Mouse (Mus musculus): ENCODE data around the gene Gnaq.

- no peak for TF ChIP-seq CTCF (IDR thresholded peaks at IDR 0.05; ENCODE audit: insufficient read depth, low read length)
- TF ChIP-seq POLR2A (IDR thresholded peaks at IDR 0.05; ENCODE audit: borderline replicate concordance, extremely low read depth, low read depth, low read length) = no peak
Measured at GRCm38 (mm10) chr19:16371680-16372079, 239.0 kb downstream of the Gnaq start.

Data from lung, adult 2 months (tissue).